Mouse (Mus musculus) C2C12 (cell line): ENCODE measurements around the gene Zc3h12a.

Experiments
- CEBPB ChIP-seq: IDR thresholded peaks from one replicate; pipeline ENCODE4 v1.6.1; 2011; ENCODE audit warnings: low read depth, mild to moderate bottlenecking, control low read depth, moderate library complexity
- CTCF ChIP-seq: IDR thresholded peaks from one replicate; pipeline ENCODE4 v1.5.1; 2011; ENCODE audit not compliant: control insufficient read depth, insufficient read depth, insufficient read length
- MAX ChIP-seq: IDR thresholded peaks from one replicate; pipeline ENCODE4 v1.6.1; 2011; ENCODE audit warnings: mild to moderate bottlenecking, control low read depth
- MYOG ChIP-seq: IDR thresholded peaks from one replicate; pipeline ENCODE4 v1.6.1; 2011; ENCODE audit not compliant: control insufficient read depth, insufficient read length; ENCODE audit errors: extremely low read depth
- USF1 ChIP-seq: IDR thresholded peaks from one replicate; pipeline ENCODE4 v1.6.1; 2011; ENCODE audit warnings: low read depth, mild to moderate bottlenecking, control low read depth, moderate library complexity

DNA sequence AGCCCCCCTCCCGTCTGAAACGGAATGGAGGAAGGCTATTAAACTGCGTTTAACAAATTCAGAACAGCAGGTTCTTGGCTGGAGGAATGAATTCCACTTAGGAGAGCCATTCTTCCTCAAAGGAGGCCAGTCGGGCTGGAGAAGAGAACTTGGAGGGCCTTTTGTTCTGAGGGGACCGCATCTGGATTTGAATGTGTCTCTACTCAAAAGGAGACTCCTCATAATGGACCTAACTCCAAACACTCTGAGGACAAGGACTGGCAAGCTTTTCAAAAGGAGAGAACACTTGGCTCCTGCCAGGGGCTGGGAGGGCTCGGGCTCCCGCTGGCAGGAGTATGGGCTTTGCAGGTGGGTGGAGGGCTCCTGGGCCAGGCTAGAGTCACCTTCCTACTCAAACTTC, 17.0 kb upstream of the Zc3h12a start:
- TF ChIP-seq CTCF (no peak), MYOG (no peak), MAX (no peak), USF1 (no peak), CEBPB (no peak)
